Mouse (Mus musculus) forebrain, embryonic 14.5 days (tissue): ENCODE data around the gene Scgb1b27. TPM values are rescaled to one million over a fixed set of nuclear protein-coding genes. Genes with fewer than 3 reads are reported as not detected.

Experiments
- polyA plus RNA-seq: library from polyadenylated mRNA; unstranded; fragments of >200 nt; fragmentation: Nextera tagmentation; extraction: Ambion mirVana; gene quantifications from 2 replicates; pipeline ENCODE4 v1.2.1, GENCODE M21; 2014

The Scgb1b27 gene
- polyA plus RNA-seq, 1 experiment from 2014 or later: not detected

Other genes with a start within 250 kb of the Scgb1b27 start
- gene Scgb2b26, start 76.4 kb upstream of the Scgb1b27 start, polyA plus RNA-seq: not detected in 2 replicates
- not detected in 2 replicates for gene Scgb2b27, start 7.5 kb upstream of the Scgb1b27 start, polyA plus RNA-seq
- gene Scgb1b30, start 73.9 kb downstream of the Scgb1b27 start, polyA plus RNA-seq: not detected in 2 replicates
- 3.3 and 4.2 TPM in 2 replicates for gene Wtip, start 111.8 kb downstream of the Scgb1b27 start, polyA plus RNA-seq
- gene Uba2, start 148.1 kb downstream of the Scgb1b27 start, polyA plus RNA-seq: 199 and 213 TPM in 2 replicates
- 79.4 and 84.3 TPM in 2 replicates for gene Pdcd2l, start 175.2 kb downstream of the Scgb1b27 start, polyA plus RNA-seq
- gene Gpi1, start 208.9 kb downstream of the Scgb1b27 start, polyA plus RNA-seq: 190 and 199 TPM in 2 replicates
- not detected in 2 replicates for gene Gm6096, start 229.6 kb downstream of the Scgb1b27 start, polyA plus RNA-seq